Mouse (Mus musculus): ENCODE results near the gene Clspn. TPM values are rescaled to one million over a fixed set of nuclear protein-coding genes. Genes with fewer than 3 reads are reported as not detected.

Clspn gene
- polyA plus RNA-seq, 1 experiment: 11.4 TPM

DNA sequence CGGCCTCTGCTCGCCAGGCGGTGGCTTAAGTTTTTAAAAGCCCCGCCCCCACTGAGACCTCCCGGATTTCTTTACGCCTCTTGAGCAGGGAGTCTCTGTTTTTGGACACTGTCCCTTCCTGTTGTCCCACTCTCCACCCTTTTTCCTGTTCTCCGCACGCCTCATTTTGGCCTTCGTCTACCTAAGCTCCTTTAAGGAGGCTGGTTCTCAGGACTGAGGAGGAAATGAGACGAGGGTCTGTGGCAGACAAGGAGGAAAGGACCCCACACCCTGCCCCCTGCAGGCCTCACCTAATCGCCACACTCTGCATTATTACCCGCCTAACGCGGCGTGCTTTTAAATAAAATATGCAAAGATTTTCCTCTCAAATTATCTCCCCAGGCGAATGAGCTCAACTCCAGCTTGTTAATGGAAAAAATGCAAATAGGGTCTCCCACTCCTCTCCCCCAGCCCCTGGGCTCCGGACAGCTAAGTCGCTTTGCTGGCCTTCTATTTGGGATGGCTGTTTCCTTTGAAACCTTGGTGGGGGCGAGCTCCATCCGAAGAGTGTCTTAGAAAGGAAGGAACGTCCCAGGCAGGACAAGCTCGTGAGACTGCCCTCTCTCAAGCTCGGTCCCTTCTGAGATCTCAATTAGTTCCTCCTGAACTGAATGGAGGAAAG lies 70.4 kb downstream of the Clspn start:
- H3K27me3 ChIP-seq (ENCODE audit: control insufficient read depth, insufficient read depth, insufficient read length): peaks cover 44% of the 10 kb centered on the region
- H3K4me3 ChIP-seq (ENCODE audit: insufficient read depth, poor library complexity, severe bottlenecking): no peak overlapping the region
- no peak overlapping the region for H3ac ChIP-seq (ENCODE audit: control insufficient read depth, insufficient read length, low read depth)
- TF ChIP-seq CEBPB (IDR thresholded peaks at IDR 0.05; ENCODE audit: low read depth) (no peak), USF1 (IDR thresholded peaks at IDR 0.05; ENCODE audit: low read depth) (no peak), MAX (IDR thresholded peaks at IDR 0.05) (no peak), MYOG (IDR thresholded peaks at IDR 0.05; ENCODE audit: control insufficient read depth, extremely low read depth, insufficient read length) (no peak), CTCF (IDR thresholded peaks at IDR 0.05; ENCODE audit: control insufficient read depth, insufficient read depth, insufficient read length) (no peak), FOSL1 (IDR thresholded peaks at IDR 0.05; ENCODE audit: insufficient read depth, low read length, poor library complexity, severe bottlenecking) (no peak), MYOD1 (IDR thresholded peaks at IDR 0.05; ENCODE audit: control insufficient read depth, insufficient read length, low read depth) (no peak)
- no peaks in the 10 kb centered on the region for H3K79me2 ChIP-seq (ENCODE audit: control insufficient read depth, insufficient read depth)
- H3K79me3 ChIP-seq (ENCODE audit: low read depth): no peaks in the 10 kb centered on the region
- H3K36me3 ChIP-seq (ENCODE audit: control insufficient read depth, insufficient read depth): no peaks in the 10 kb centered on the region

- H3K4me3 ChIP-seq (ENCODE audit: insufficient read depth, poor library complexity, severe bottlenecking): no peak overlapping the region
- H3K27me3 ChIP-seq (ENCODE audit: control insufficient read depth, insufficient read depth, insufficient read length): peaks cover 37% of the 10 kb centered on the region
- no peaks in the 10 kb centered on the region for H3K79me3 ChIP-seq (ENCODE audit: low read depth)
- TF ChIP-seq MYOD1 (IDR thresholded peaks at IDR 0.05; ENCODE audit: control insufficient read depth, insufficient read length, low read depth): no peak
- no peak for TF ChIP-seq USF1 (IDR thresholded peaks at IDR 0.05; ENCODE audit: low read depth)
- no peak for TF ChIP-seq MYOG (IDR thresholded peaks at IDR 0.05; ENCODE audit: control insufficient read depth, extremely low read depth, insufficient read length)
- no peak for TF ChIP-seq CEBPB (IDR thresholded peaks at IDR 0.05; ENCODE audit: low read depth)
- no peak for TF ChIP-seq FOSL1 (IDR thresholded peaks at IDR 0.05; ENCODE audit: insufficient read depth, low read length, poor library complexity, severe bottlenecking)
- no peak for TF ChIP-seq MAX (IDR thresholded peaks at IDR 0.05)
- TF ChIP-seq CTCF (IDR thresholded peaks at IDR 0.05; ENCODE audit: control insufficient read depth, insufficient read depth, insufficient read length): no peak
- H3K79me2 ChIP-seq (ENCODE audit: control insufficient read depth, insufficient read depth): no peaks in the 10 kb centered on the region
- H3K36me3 ChIP-seq (ENCODE audit: control insufficient read depth, insufficient read depth): no peaks in the 10 kb centered on the region
- no peak overlapping the region for H3ac ChIP-seq (ENCODE audit: control insufficient read depth, insufficient read length, low read depth)
Observed at GRCm38 (mm10) chr4:126631922-126632321, 75.2 kb downstream of the Clspn start.

DNA sequence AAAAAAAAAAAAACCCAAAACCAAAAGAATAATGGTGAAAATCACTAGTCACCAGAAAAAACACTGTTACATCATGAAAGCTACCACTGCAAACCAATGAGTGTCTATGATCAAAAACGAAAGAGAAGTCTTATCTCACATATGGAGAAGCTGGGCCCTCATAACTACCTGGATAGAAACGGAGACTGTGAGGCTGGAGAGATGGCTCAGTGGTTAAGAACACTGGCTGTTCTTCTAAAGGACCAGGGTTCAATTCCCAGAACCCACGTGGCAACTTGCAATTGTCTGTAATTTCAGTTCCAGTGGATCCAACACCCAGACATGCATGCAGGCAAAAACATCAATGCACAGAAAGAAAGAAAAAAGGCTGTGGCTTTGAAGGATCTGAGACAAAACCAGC lies 75.9 kb downstream of the Clspn start:
- Histone ChIP-seq H3K4me3 (ENCODE audit: insufficient read depth, poor library complexity, severe bottlenecking) (no peak overlapping the region), H3K79me3 (ENCODE audit: low read depth) (no peaks in the 10 kb centered on the region), H3ac (ENCODE audit: control insufficient read depth, insufficient read length, low read depth) (no peak overlapping the region), H3K27me3 (ENCODE audit: control insufficient read depth, insufficient read depth, insufficient read length) (peaks cover 34% of the 10 kb centered on the region), H3K36me3 (ENCODE audit: control insufficient read depth, insufficient read depth) (no peaks in the 10 kb centered on the region), H3K79me2 (ENCODE audit: control insufficient read depth, insufficient read depth) (no peaks in the 10 kb centered on the region)
- TF ChIP-seq FOSL1 (IDR thresholded peaks at IDR 0.05; ENCODE audit: insufficient read depth, low read length, poor library complexity, severe bottlenecking): no peak
- TF ChIP-seq MYOG (IDR thresholded peaks at IDR 0.05; ENCODE audit: control insufficient read depth, extremely low read depth, insufficient read length): no peak
- TF ChIP-seq USF1 (IDR thresholded peaks at IDR 0.05; ENCODE audit: low read depth): no peak
- no peak for TF ChIP-seq CEBPB (IDR thresholded peaks at IDR 0.05; ENCODE audit: low read depth)
- no peak for TF ChIP-seq CTCF (IDR thresholded peaks at IDR 0.05; ENCODE audit: control insufficient read depth, insufficient read depth, insufficient read length)
- no peak for TF ChIP-seq MAX (IDR thresholded peaks at IDR 0.05)
- no peak for TF ChIP-seq MYOD1 (IDR thresholded peaks at IDR 0.05; ENCODE audit: control insufficient read depth, insufficient read length, low read depth)

DNA sequence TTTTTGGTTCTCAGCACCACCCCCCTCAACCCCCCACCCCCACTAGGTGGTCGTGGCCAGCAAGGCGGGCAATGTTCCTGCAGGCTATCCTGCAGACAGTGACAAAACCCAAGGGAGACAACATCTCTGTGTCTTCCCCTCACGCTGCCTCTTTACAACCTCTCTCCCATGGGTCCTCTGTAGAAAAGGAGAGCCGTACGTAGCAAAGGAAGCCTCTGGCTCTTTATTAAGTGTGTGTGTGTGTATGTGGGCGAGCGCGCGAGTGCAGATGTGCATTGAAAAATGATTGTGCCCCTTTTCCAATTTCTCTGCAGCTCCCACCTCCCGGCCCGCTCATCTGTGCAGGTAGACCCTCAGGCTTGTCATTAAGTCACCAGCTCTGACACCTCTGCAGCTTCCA lies 79.6 kb downstream of the Clspn start:
- H3ac ChIP-seq (ENCODE audit: control insufficient read depth, insufficient read length, low read depth): no peak overlapping the region

DNA sequence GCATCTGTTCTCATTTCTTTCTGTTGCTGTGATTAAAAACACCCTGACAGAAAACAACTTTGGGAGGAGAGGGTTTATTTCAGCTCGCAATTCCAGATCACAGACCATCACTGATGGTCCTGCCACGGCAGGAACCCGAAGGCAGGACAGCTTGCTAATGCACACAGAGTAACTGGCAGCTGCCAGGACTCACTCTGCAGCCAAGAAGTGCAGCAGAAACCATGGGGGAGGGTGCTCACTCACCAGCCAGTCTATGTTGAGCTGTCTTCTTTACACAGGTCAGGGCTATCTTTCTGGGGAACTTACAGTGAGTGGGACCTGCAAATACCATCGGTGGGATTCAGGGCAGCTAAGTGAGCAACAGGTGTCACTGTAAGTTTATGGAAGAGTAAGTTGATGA lies 80.7 kb downstream of the Clspn start:
- Histone ChIP-seq H3K79me2 (ENCODE audit: control insufficient read depth, insufficient read depth) (no peaks in the 10 kb centered on the region), H3ac (ENCODE audit: control insufficient read depth, insufficient read length, low read depth) (no peak overlapping the region), H3K4me3 (ENCODE audit: insufficient read depth, poor library complexity, severe bottlenecking) (no peak overlapping the region), H3K36me3 (ENCODE audit: control insufficient read depth, insufficient read depth) (no peaks in the 10 kb centered on the region), H3K79me3 (ENCODE audit: low read depth) (no peaks in the 10 kb centered on the region), H3K27me3 (ENCODE audit: control insufficient read depth, insufficient read depth, insufficient read length) (peaks cover 52% of the 10 kb centered on the region)
- TF ChIP-seq FOSL1 (IDR thresholded peaks at IDR 0.05; ENCODE audit: insufficient read depth, low read length, poor library complexity, severe bottlenecking) (no peak), USF1 (IDR thresholded peaks at IDR 0.05; ENCODE audit: low read depth) (no peak), CEBPB (IDR thresholded peaks at IDR 0.05; ENCODE audit: low read depth) (no peak), MAX (IDR thresholded peaks at IDR 0.05) (no peak), MYOD1 (IDR thresholded peaks at IDR 0.05; ENCODE audit: control insufficient read depth, insufficient read length, low read depth) (no peak), CTCF (IDR thresholded peaks at IDR 0.05; ENCODE audit: control insufficient read depth, insufficient read depth, insufficient read length) (no peak), MYOG (IDR thresholded peaks at IDR 0.05; ENCODE audit: control insufficient read depth, extremely low read depth, insufficient read length) (no peak)

More for the DNA sequence above, 79.6 kb downstream of the Clspn start:
- no peak overlapping the region for H3K4me3 ChIP-seq (ENCODE audit: insufficient read depth, poor library complexity, severe bottlenecking)
- no peaks in the 10 kb centered on the region for H3K36me3 ChIP-seq (ENCODE audit: control insufficient read depth, insufficient read depth)
- H3K27me3 ChIP-seq (ENCODE audit: control insufficient read depth, insufficient read depth, insufficient read length): peaks cover 42% of the 10 kb centered on the region
- H3K79me2 ChIP-seq (ENCODE audit: control insufficient read depth, insufficient read depth): no peaks in the 10 kb centered on the region
- TF ChIP-seq FOSL1 (IDR thresholded peaks at IDR 0.05; ENCODE audit: insufficient read depth, low read length, poor library complexity, severe bottlenecking): no peak
- no peak for TF ChIP-seq CTCF (IDR thresholded peaks at IDR 0.05; ENCODE audit: control insufficient read depth, insufficient read depth, insufficient read length)
- no peak for TF ChIP-seq MYOG (IDR thresholded peaks at IDR 0.05; ENCODE audit: control insufficient read depth, extremely low read depth, insufficient read length)
- no peak for TF ChIP-seq MAX (IDR thresholded peaks at IDR 0.05)
- no peak for TF ChIP-seq CEBPB (IDR thresholded peaks at IDR 0.05; ENCODE audit: low read depth)
- TF ChIP-seq USF1 (IDR thresholded peaks at IDR 0.05; ENCODE audit: low read depth): no peak
- TF ChIP-seq MYOD1 (IDR thresholded peaks at IDR 0.05; ENCODE audit: control insufficient read depth, insufficient read length, low read depth): no peak
- no peaks in the 10 kb centered on the region for H3K79me3 ChIP-seq (ENCODE audit: low read depth)
